Mouse (Mus musculus): ENCODE measurements around the gene Dlgap1. TPM values are rescaled to one million over a fixed set of nuclear protein-coding genes. Genes with fewer than 3 reads are reported as not detected.
A peak's percentile ranks its signal among the peaks of the same experiment; 100 is the strongest.

Dlgap1 gene
- 4.3 and 4.6 TPM in 2 replicates for polyA plus RNA-seq (2012; rRNA removed)
- 4.7 and 5.7 TPM in 2 replicates for polyA plus RNA-seq (2014; fragmentation: Nextera tagmentation; extraction: Ambion mirVana)

- Histone ChIP-seq H3K9me3 (ENCODE audit: control insufficient read depth, low read length) (no peaks in the 10 kb centered on the region), H3K27ac (replicated peaks; ENCODE audit: low read depth, low read length) (no peak within 1 kb of the TSS), H3K4me3 (replicated peaks; ENCODE audit: low read length) (peak within 1 kb of the TSS; percentile 55), H3K36me3 (ENCODE audit: control insufficient read depth, insufficient read depth, low read length) (no peaks in the 10 kb centered on the region), H3K9ac (ENCODE audit: low read depth, low read length, severe bottlenecking) (peak within 1 kb of the TSS; percentile 47), H3K4me2 (replicated peaks; ENCODE audit: low read depth, low read length, severe bottlenecking) (peak within 1 kb of the TSS; percentile 94), H3K4me1 (ENCODE audit: control insufficient read depth, insufficient read depth, low read length) (no peaks in the 10 kb centered on the region), H3K27me3 (ENCODE audit: control insufficient read depth, insufficient read depth, low read length) (peaks cover 33% of the 10 kb centered on the region)
- under 1% methylated on average over 78 of the region's 105 CpGs for WGBS
- ATAC-seq (ENCODE audit: low FRiP score, low read depth) (peak; percentile 93), DNase-seq (ENCODE audit: low spot score) (peak; percentile 77)
- TF ChIP-seq POLR2A (IDR thresholded peaks at IDR 0.05; ENCODE audit: borderline replicate concordance, extremely low read depth, insufficient read depth, insufficient read length), result no peak
Measured at GRCm38 (mm10) chr17:69969021-69969815, at the start of gene Dlgap1. Gene Dlgap1 (plus strand): TSS chr17:69969073.

GRCm38 (mm10) chr17:69954936-69955335 lies 13.9 kb upstream of the Dlgap1 start:
- H3K27me3 ChIP-seq (ENCODE audit: control insufficient read depth, insufficient read depth, low read length), result no peaks in the 10 kb centered on the region
- WGBS, result 72% methylated on average over 1 of the region's 1 CpGs
- H3K9ac ChIP-seq (ENCODE audit: low read depth, low read length, severe bottlenecking), result no peak overlapping the region
- H3K4me2 ChIP-seq (replicated peaks; ENCODE audit: low read depth, low read length, severe bottlenecking), result no peak overlapping the region
- no peaks in the 10 kb centered on the region for H3K4me1 ChIP-seq (ENCODE audit: control insufficient read depth, insufficient read depth, low read length)
- no peak overlapping the region for H3K27ac ChIP-seq (replicated peaks; ENCODE audit: low read depth, low read length)
- DNase-seq (ENCODE audit: low spot score), result no peak
- H3K36me3 ChIP-seq (ENCODE audit: control insufficient read depth, insufficient read depth, low read length), result no peaks in the 10 kb centered on the region
- H3K4me3 ChIP-seq (replicated peaks; ENCODE audit: low read length), result no peak overlapping the region
- no peak for TF ChIP-seq POLR2A (IDR thresholded peaks at IDR 0.05; ENCODE audit: borderline replicate concordance, extremely low read depth, insufficient read depth, insufficient read length)
- H3K9me3 ChIP-seq (ENCODE audit: control insufficient read depth, low read length), result no peaks in the 10 kb centered on the region
- ATAC-seq (ENCODE audit: low FRiP score, low read depth), result no peak

- Histone ChIP-seq H3K27me3 (ENCODE audit: control insufficient read depth, insufficient read depth, low read length) (peaks cover 33% of the 10 kb centered on the region), H3K27ac (replicated peaks; ENCODE audit: low read depth, low read length) (no peak overlapping the region), H3K4me3 (replicated peaks; ENCODE audit: low read length) (peak overlapping the region; percentile 55), H3K36me3 (ENCODE audit: control insufficient read depth, insufficient read depth, low read length) (no peaks in the 10 kb centered on the region), H3K9ac (ENCODE audit: low read depth, low read length, severe bottlenecking) (peak overlapping the region; percentile 47), H3K4me1 (ENCODE audit: control insufficient read depth, insufficient read depth, low read length) (no peaks in the 10 kb centered on the region), H3K9me3 (ENCODE audit: control insufficient read depth, low read length) (no peaks in the 10 kb centered on the region), H3K4me2 (replicated peaks; ENCODE audit: low read depth, low read length, severe bottlenecking) (peak overlapping the region; percentile 94)
- no peak for TF ChIP-seq POLR2A (IDR thresholded peaks at IDR 0.05; ENCODE audit: borderline replicate concordance, extremely low read depth, insufficient read depth, insufficient read length)
- DNase-seq (ENCODE audit: low spot score), result no peak
- no peak for ATAC-seq (ENCODE audit: low FRiP score, low read depth)
- WGBS, result 1% methylated on average over 42 of the region's 43 CpGs
Measured at GRCm38 (mm10) chr17:69969816-69970750, 1.2 kb downstream of the Dlgap1 start.

DNA sequence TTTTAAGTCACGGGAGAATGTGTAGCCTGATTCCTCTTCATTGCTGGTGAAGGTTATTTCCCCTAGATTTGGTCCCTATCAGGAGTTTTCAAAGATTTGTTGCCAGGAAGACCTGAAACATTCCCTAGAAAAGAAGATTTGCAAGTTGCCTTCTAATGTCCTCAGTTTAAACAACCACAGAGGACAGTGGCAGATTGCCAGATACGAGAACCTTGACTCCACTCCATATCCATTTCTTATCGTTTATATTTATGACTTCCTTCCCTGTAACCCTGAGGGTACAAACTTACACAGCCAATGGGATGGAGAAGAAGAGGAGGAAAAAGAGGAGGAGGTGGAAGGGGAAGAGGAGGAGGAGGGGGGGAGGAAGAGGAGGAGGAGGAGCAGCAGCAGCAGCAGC lies 4.2 kb downstream of the Dlgap1 start:
- no peak for TF ChIP-seq POLR2A (IDR thresholded peaks at IDR 0.05; ENCODE audit: borderline replicate concordance, extremely low read depth, insufficient read depth, insufficient read length)
- Histone ChIP-seq H3K4me2 (replicated peaks; ENCODE audit: low read depth, low read length, severe bottlenecking) (no peak overlapping the region), H3K9ac (ENCODE audit: low read depth, low read length, severe bottlenecking) (no peak overlapping the region), H3K27me3 (ENCODE audit: control insufficient read depth, insufficient read depth, low read length) (peaks cover 33% of the 10 kb centered on the region), H3K4me3 (replicated peaks; ENCODE audit: low read length) (no peak overlapping the region), H3K4me1 (ENCODE audit: control insufficient read depth, insufficient read depth, low read length) (no peaks in the 10 kb centered on the region), H3K9me3 (ENCODE audit: control insufficient read depth, low read length) (no peaks in the 10 kb centered on the region), H3K27ac (replicated peaks; ENCODE audit: low read depth, low read length) (no peak overlapping the region), H3K36me3 (ENCODE audit: control insufficient read depth, insufficient read depth, low read length) (no peaks in the 10 kb centered on the region)
- WGBS, result 55% methylated on average over 3 of the region's 3 CpGs
- DNase-seq (ENCODE audit: low spot score) (no peak), ATAC-seq (ENCODE audit: low FRiP score, low read depth) (no peak)

DNA sequence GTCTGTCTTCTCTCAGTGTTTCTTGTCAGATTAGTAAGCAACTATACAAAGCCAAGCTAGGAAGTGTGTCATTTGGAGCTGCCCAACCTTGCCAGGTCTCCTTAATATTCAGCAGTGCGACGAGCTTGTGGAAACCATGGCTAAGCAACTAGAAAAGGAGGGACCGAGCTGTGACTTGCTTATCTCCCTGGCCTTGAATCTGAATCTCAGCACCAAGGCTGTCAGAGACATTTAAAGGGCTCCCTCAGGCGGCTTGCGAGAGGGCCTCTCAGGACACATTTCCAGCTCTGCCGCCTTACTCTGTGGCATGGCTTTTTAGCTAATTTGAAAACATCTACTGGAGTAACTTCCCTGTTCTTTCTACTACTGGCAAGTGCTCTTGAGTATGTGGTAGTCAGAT lies 5.1 kb downstream of the Dlgap1 start:
- no peaks in the 10 kb centered on the region for H3K9me3 ChIP-seq (ENCODE audit: control insufficient read depth, low read length)
- H3K4me3 ChIP-seq (replicated peaks; ENCODE audit: low read length), result no peak overlapping the region
- no peaks in the 10 kb centered on the region for H3K4me1 ChIP-seq (ENCODE audit: control insufficient read depth, insufficient read depth, low read length)
- TF ChIP-seq POLR2A (IDR thresholded peaks at IDR 0.05; ENCODE audit: borderline replicate concordance, extremely low read depth, insufficient read depth, insufficient read length), result no peak
- DNase-seq (ENCODE audit: low spot score) (no peak), ATAC-seq (ENCODE audit: low FRiP score, low read depth) (no peak)
- no peak overlapping the region for H3K27ac ChIP-seq (replicated peaks; ENCODE audit: low read depth, low read length)
- no peaks in the 10 kb centered on the region for H3K36me3 ChIP-seq (ENCODE audit: control insufficient read depth, insufficient read depth, low read length)
- no peak overlapping the region for H3K4me2 ChIP-seq (replicated peaks; ENCODE audit: low read depth, low read length, severe bottlenecking)
- WGBS, result 65% methylated on average over 6 of the region's 6 CpGs
- no peak overlapping the region for H3K9ac ChIP-seq (ENCODE audit: low read depth, low read length, severe bottlenecking)
- peaks cover 29% of the 10 kb centered on the region for H3K27me3 ChIP-seq (ENCODE audit: control insufficient read depth, insufficient read depth, low read length)
